Mouse (Mus musculus) heart, postnatal 25 days (tissue): ENCODE results near the gene Ift81. TPM values are rescaled to one million over a fixed set of nuclear protein-coding genes. Genes with fewer than 3 reads are reported as not detected.
A peak's percentile ranks its signal among the peaks of the same experiment; 100 is the strongest.
"Not testable (repeated sequence)": the region's sequence is repeated elsewhere in the genome, so short reads cannot be mapped to it uniquely, and the experiment has no call there.

Source experiments
- DNase-seq: peaks from one replicate; pipeline ENCODE4 v3.0.0; 2022; ENCODE audit warnings: low spot score
- intact Hi-C: fragments of 180-260 bp; cut with DNase I; formaldehyde crosslinking; loops from one replicate; pipeline ENCODE4 v1.15.1; 2025
- total RNA-seq, 2 experiments: library from RNA; stranded (reverse); gene quantifications; 2 replicates each; pipeline ENCODE4 v1.2.3; 2021

Ift81 gene
- 10 to 100 TPM; 67.4 to 68.3 TPM for total RNA-seq

DNA sequence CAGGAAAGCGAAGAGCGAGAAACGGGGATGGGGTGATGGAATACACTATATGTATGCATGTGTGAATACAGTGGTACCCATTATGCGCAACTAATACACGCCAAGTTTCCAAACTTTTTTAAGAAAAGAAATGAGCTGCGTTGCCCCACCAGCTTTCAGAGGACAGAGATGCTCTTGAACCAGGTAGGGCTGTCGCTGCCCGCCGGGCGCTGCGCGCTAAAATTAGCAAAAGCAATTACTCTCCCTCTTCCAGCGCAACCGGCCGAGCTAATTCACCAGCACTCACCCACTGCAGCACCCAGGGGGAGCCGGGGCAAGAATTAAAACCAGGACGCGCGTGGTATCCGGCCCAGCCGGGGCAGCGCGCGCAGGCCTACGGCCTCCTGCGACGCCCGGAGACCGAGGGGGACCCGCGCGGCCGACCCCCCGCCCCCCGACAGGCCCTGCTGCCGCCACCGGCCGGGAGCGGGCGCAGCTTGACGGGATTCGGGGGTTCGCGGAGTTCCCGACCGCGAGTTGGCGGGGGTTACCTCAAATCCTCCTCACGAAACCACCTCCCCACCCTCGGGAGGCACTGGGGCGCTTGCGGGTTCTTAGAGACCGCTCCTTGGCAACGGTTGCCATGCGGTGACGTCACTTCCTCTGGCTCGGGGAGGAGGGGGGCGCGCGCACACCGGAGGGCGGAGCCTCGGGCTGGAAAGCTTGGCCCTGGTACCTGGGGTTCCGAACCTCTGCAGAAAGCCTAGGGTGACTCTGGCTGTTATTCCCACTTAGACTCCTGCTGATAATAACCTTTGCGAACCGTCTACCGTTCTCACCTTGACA lies at the start of gene Ift81:
Gene Ift81, minus strand, starts transcription at position 611 of the 825 bp plus-strand sequence.
- DNase-seq = peak; percentile 87
- intact Hi-C loops = no loop called here

DNA sequence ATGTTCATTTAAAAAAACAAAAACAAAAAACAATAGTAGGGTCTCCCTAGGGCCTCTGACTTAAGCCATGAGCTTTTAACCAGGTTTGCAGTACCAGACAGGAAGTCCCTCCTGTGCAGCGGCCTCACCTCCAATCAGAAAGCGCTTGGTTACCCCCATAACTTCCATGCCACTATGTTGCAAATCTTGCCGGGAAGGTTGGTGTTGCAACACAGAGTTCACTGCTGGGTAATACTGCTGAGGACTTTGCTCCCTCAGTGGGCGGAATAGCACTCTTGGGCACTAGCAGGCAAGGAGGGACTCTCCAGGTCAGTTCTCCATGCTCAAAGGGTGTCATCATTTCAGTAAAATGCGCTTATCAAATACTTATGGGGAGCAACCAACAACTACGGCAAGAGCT lies 48.2 kb upstream of the Ift81 start:
- intact Hi-C loops = no loop called here
- no peak for DNase-seq

DNA sequence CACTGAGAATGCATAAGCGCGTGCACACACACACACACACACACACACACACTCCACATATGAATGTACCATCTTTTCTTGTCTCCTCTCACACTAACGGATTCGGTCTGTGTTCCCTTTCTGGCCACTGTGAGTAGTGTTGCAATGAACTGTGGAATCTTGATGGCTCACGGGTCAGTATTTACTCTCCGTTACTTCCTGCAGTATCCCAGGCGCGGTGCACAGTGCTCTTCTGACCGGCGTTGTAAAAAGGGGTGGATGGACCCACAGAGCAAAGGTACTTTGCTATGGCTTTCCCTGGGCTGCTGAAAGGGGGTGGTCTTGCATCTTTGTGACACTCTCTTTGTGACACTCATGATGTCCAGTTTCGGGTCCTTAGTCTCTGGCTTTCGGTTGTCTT lies 42.5 kb upstream of the Ift81 start:
- no peak for DNase-seq
- intact Hi-C loops = no loop called here

DNA sequence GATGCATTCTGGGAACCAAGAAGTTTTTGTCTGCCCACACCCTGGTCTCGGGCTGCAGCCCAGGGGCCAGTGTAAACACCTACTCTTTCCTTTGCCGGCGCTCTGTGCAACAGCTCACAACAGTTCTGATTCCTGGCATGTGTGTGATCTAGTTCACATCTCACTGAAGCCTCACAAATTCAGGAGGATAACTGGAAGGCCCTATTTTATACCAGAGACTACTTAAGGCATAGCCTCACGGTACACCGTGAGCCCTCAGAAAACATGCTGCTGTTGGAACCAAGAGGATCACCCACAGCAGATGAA lies 39.9 kb upstream of the Ift81 start:
- intact Hi-C loops = no loop called here
- DNase-seq = no peak

DNA sequence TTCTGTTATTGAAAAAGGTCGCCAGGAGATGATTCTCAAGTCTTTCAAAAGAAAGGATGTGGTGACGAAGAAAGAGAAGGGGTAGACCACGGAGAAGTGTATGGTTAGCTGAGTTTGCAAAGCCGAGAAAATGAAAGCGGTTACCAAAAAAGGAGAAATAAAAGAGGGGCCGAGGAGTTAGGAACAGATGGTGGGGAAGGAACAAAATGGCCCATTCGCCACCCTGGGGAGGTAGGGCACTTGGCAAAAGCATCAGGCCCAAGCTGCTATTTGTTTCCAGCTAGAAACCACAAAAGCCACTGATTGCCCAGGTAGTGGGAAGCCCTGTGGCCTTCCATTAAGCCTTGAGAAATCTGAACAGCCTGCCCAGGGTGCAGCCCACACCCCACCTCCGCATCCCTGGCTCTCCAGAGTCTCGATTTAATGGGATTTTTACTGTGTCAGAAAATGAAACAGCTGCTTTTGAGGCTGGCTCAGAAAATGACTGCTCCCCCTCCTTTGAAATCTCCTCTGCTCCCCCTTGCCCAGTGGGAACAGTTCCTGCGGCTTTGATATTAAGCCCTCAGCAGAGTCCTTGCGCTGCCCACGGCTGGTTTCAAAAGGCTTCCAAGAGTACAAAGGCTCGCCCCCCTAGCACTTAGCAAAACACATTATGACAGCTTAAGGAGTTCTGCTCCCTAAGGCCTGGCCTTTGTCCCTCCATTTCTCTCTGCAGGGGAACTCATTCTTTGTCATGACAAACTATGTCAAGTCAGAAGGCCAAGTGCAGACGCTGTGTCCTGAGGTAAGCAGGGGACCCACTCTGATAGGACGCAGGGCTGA lies 39.3 kb upstream of the Ift81 start:
- intact Hi-C loops = no loop called here
- DNase-seq = no peak

DNA sequence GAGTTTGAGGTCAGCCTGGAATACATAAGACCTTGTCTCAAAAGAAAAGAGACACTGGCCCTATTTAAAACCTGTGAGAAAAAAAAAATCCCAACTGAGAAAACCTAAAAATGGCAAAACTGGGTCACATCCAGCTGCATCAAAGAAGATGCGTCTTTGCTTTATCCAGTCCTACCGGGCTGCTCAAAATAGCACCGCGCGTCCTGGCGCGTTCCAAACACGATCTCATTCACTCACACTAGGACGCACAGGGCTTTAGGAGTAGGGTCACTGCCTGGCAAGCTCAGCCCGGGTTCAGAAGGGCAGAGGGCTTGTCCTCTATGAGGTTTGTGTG lies 38.8 kb upstream of the Ift81 start:
- intact Hi-C loops = no loop called here
- no peak for DNase-seq

DNA sequence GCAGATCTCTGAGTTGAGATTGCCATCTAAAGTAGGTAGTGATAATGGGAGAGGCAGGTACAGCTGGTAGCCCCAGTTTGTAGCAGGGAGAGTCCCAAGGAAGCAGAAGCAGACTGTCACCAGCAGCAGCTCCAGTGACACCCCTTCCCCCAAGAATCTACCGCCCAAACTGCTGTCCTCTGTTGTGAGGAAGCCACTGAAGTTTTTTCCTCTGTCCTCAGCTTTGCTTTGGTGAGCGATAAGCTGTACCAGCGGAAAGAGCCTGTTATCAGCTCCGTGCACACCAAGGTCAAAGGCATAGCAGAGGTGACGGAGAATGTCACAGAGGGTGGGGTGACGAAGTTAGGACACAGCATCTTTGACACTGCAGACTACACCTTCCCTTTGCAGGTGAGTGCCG lies 38.2 kb upstream of the Ift81 start:
- DNase-seq = no peak
- intact Hi-C loops = no loop called here

DNA sequence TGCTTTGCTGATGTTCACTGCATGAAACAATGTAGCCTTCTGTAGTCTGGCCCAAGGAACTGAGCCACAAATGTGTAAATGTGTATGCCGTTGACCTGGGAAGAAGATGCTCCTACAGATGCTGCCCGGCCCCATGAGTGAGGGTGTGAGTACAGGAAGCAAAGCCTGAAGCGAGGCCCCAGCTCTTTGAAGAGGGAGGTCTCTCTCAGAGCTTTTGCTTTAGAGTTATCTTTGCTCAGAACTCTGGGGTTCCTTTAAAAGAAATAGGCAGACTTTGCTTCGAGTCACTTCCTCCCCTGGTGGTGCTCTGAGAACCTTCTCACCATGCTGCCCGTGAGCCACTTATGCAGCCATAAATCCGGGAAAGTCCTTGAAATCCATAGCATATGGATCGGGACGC lies 35.8 kb upstream of the Ift81 start:
- no peak for DNase-seq
- intact Hi-C loops = no loop called here

DNA sequence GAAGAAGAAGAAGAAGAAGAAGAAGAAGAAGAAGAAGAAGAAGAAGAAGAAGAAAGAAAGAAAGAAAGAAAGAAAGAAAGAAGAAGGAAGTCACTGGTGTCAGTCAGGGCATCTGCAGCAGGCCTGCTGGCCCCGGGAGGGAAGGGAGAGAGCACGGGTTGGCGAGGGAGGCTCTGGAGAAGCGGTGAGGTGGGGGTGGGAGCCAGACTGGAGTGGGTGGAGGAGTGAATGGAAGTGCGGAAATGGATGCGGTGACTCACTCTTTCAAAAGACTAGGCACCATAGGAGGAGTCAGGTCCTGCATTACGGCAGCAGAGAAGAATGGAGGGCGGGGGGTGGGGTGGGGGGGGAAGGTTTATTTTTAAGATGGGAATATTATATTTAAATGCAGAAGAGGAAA lies 34.9 kb upstream of the Ift81 start:
- intact Hi-C loops = no loop called here
- DNase-seq = no peak

DNA sequence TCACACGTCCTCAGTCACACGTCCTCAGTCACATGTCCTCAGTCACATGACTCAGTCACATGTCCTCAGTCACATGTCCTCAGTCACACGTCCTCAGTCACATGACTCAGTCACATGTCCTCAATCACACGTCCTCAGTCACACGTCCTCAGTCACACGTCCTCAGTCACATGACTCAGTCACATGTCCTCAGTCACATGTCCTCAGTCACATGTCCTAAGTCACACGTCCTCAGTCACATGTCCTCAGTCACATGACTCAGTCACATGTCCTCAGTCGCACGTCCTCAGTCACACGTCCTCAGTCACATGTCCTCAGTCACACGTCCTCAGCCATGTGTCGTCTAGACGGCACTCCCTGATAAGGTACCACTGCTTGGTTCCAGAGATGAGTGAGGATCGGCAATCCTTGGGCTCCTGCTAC lies 33.6 kb upstream of the Ift81 start:
- intact Hi-C loops, DNase-seq: not testable (repeated sequence)

DNA sequence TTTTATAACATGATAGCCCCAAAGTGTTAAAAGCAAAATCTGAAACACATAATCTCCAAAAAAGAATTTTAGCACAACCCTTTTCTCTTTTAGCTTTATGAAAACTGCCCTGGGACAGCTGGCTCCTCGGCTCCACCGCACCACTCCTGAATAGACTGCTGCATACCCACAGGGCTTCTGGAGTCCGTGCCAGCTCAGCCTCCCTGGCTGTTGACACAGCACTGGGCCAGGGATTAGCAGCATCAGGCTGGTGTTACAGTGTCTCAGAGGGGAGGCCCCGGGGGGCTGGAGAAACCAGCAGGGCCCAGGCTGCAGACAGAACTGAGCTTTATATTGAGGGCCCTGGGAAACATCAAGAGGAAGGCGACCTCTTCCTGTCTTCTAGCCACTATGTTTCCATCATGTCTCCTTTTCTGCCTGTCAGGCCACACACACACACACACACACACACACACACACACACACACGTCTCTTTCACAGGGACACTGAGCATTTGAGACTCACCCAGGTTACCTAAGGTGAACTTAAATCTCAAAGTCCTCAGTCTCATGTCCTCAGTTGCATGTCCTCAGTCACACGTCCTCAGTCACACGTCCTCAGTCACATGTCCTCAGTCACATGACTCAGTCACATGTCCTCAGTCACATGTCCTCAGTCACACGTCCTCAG lies 33.1 kb upstream of the Ift81 start:
- intact Hi-C loops = no loop called here
- DNase-seq = no peak

DNA sequence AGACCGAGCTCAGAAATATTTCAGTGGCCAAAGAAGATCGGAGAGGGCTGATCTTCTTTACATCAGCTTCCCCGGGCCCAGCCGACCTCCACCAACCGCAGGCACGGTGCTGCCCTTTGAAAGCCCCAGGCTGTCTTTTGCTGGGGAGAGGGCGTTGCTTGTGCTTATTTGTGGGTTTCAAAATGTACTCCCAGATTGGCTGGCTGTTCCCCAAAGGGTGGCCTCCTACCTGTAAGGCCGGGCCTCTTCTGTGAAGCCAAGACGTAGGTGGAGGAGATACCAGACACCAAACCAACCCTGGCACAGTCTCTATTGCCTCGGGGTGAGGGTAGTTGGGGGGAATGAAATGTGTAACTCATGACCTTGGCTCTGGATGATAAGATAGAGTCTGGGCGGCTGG lies 31.7 kb upstream of the Ift81 start:
- intact Hi-C loops = no loop called here

DNA sequence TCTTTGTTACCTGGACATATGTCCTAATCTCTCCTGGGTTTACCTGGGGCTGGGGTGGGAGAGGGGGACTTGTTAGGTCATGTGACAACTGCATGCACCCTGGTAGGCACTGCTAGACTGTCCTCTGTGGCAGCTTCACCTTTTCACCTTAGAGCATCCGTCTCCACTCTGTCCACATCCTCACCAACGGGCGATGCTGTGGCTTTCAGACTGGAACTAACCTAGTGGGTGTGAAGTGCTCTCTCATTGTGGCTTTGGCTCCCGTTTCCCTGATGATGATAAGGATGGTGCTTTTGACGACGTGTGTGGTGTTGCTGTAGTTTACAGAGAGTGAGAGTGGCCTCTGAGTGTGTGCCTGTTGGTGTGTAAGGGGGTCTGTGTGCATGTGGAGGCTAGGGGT lies 31.0 kb upstream of the Ift81 start:
- intact Hi-C loops = no loop called here
- DNase-seq = no peak

More for the DNA sequence above, 31.7 kb upstream of the Ift81 start:
- DNase-seq = no peak

DNA sequence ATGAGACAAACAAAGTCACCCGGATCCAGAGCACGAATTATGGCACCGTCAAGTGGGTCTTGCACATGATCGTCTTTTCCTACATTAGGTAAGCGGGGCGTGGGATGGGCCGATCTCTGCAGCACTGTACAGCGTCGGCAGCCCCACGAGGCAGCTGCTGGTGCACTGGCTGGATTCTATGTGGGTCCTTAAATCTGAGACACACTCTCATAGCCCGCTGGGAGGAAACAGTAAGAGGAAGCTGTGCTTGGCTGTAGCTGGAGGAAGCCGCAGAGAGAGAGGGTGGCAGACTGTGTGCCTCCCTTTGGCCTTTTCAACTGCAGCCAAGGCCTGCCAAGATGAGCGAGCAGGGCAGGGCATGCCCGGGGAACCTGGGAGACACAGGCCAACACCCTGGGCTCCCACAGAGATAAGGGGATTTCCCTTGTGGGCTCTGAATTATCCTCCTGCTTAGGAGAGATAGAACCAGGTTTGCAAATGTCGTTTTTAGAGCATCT lies 29.8 kb upstream of the Ift81 start:
- peak; percentile 24 for DNase-seq
- intact Hi-C loops = no loop called here

DNA sequence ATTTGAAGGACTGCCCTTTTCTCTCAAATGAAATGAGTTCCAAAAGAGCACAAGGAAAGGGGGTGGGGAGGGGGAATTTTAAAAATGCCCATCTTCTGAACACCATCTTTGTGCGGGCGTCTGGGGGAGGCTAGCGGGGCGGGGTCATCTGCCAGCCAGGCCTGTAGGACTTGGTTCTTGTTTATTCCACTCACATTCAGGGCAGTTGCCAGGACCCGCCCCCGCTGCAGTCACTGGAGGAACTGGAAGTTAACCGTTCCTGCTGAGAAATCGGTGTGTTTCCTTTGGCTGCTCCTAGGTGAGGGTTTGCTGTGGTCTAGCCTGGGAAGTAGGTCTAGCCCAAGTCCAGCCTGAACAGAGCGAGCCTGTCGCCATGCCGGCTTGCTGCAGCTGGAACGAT lies 29.4 kb upstream of the Ift81 start, which contains the start of gene P2rx7:
Gene P2rx7, plus strand, starts transcription at position 211 of the 400 bp plus-strand sequence.
- intact Hi-C loops = no loop called here

DNA sequence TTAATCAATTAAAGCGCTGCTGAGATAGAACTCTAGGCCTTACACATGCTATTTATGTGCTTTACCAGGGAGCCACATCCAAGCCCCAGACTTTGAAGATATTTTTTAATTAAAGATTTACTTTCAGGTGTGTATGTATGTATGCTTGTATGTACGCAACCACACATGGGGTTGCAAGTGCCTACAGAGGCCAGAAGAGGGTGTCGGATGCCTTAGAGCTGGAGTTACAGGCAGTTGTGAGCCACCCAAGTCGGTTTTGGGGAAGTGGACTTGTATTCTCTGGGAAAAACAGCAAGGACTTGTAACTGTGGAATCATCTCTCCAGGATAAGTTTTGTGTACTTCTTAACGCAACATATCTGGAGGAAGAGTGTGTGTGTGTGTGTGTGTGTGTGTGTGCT lies 25.7 kb upstream of the Ift81 start:
- no peak for DNase-seq
- intact Hi-C loops = no loop called here

More for the DNA sequence above, 29.4 kb upstream of the Ift81 start, which contains the start of gene P2rx7:
- peak; percentile 58 for DNase-seq

DNA sequence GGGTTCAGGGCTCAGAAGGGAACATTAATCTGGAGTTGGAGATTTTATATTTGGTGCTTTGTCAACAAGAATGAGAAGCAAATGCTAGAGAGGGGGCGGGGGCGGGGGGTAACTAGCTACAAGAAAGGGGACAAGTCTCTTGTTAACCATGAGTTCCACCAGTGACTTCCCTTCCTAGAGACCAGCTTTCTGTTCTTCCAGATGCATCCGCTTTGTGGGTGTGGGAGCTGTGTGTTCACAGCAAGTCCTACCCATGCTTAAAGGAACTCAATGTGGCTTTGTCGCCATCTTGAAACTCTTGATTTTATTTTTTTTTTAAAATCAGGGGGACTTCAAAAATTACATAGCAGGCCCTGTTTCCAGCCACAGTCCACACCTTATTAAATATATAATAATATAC lies 25.2 kb upstream of the Ift81 start:
- intact Hi-C loops = no loop called here
- no peak for DNase-seq

DNA sequence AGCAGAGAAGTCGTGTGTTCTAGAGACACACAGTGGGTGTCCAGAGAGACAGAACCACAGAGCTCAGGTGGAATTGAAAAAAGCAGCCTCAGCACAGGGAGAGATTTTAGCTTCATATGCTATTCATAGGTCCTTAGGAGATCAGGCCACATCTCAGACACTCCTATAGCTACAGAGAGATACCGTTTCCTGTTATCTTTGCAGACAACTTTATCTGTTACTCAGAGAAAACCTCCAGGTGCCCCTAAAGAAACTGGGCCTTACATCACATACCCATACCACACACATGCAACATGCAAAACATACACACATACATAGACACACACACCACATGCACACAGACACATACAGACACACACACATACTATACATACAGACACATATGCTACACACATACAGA lies 24.0 kb upstream of the Ift81 start:
- DNase-seq = no peak
- intact Hi-C loops = no loop called here

DNA sequence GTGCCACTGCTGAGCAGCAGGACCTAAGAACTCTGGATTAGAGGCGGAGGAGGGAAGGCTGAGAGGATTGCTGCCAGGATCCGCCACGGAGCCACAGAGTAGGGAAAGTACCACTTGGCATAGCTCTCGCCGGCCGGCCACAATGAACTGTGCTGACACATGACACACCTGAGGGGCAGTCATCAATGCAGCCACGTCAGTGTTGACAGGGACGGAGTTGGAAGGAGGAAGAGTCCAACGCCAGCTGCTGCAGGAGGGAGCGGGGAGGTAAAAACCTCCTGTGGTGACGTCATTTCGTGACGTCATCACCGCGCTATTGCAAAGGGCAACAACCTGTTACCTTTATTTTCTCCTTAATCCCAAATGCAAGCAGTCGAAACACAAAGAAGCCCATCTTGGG lies 22.6 kb upstream of the Ift81 start:
- intact Hi-C loops = no loop called here
- DNase-seq = no peak

DNA sequence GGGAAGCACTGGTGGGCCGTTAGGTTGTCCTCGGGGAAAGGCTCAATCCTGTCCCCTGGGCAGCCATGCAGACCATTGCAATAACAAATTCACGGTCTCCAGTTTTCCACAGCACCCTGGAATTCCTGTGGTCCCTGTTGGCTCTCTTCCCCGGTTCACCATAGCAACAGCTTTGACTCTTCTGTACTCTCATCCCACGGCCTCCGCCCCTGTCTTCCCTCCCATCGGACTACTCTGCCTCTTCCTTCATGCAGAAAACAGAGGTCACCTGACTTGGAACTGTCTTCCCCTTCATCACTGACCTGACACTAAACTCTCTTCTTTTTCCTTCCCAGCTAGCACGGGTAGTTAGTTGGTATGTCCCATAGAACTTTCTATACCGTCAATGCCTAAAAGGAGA lies 22.0 kb upstream of the Ift81 start:
- no peak for DNase-seq
- intact Hi-C loops = no loop called here

DNA sequence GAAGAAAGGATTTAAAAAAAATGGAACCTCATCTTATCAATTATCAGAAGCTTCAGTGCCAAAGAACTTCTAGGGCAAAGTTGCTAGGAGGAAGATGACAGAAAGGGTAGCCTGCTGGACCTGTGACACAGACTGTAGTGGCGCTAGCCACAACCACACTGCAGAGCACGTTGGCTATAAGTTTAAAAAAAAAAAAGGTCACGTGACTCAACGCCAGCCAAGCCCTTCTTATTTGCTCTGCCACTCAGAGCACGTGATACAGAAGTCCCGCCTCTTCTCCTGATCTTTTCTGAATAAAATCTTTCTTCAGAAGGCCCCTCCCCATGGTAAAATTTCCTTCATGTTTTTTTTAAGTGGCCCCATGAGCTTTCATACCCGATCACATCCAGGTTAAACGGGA lies 20.9 kb upstream of the Ift81 start:
- DNase-seq = no peak
- intact Hi-C loops = no loop called here
